Mouse (Mus musculus): ENCODE results near the gene Gatc.
A peak's percentile ranks its signal among the peaks of the same experiment; 100 is the strongest.
"Not testable (repeated sequence)": the region's sequence is repeated elsewhere in the genome, so short reads cannot be mapped to it uniquely, and the experiment has no call there.

Gene Gatc

DNA sequence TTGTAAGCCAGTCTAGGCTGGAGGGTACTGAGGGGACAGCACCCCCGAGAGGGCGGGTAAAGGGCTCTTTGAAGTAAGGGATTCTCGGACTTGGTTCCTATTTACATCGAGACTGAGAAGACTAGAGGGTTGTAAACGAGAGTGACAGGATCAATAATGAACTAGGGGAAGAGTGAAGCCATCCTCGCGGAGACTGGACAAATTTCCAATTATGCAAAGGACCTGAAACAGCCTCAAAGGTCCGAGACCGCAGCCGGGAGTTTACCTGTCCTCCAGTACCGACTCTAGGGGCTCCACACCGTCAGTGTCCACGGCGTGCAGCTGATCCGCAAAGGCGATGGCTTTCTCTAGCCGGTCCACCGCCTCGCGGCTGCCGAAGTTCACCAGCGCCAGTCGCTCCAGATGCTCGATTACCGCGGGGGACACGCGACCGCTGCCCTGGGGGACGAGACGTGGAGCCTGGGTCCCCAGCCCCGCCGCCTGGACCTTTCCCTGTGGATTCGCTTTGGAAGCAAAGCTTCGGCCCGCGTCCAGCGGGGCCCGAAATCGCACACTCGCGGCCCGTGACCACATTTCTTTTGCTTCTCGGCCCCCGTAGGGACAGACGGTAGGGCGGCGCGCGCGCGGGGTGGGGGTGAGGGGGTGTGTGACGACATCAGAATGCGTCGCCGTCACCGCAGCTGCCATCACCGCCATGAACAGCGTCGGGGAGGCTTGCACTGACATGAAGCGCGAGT is at the start of gene Gatc, which contains the start of gene Triap1:
Gene Gatc (minus strand): TSS at position 602 of the 737 bp plus-strand sequence.
Gene Triap1 (plus strand): TSS at position 649 of the 737 bp plus-strand sequence.
- DNase-seq (ENCODE audit: low spot score): peak; percentile 67

DNA sequence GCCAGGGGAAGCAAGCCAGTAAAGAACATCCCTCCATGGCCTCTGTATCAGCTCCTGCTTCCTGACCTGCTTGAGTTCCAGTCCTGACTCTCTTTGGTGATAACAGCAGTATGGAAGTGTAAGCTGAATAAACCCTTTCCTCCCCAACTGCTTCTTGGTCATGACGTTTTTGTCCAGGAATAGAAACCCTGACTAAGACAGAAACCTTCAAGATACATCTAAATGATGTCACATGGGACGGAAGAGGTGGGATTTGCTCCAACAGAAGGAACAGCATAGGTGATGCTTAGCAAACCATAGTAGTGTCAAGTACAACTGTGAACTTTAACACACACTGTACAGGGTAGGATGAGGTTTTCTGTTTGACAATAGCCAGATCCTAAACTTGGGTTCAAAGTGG is 37.9 kb upstream of the Gatc start:
- DNase-seq (ENCODE audit: low spot score): not testable (repeated sequence)

DNA sequence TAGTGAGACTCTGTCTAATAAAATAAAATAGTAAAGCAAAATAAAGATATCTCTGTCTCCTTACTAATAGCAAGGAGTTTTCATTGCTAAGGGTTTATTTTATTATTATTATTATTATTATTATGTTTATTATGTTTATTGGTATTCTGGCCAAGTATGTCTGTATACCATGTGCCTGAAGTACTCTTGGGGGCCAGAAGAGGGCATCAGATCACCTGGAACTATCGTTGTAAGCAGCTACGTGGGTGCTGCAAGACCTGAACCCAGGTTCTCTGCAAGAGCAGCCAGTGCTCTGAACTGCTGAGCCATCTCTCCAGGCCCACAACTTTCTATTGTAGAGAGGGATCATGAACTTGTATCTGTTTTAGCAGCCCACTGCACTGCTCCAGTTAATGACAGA is 34.5 kb upstream of the Gatc start:
- DNase-seq (ENCODE audit: low spot score): no peak

DNA sequence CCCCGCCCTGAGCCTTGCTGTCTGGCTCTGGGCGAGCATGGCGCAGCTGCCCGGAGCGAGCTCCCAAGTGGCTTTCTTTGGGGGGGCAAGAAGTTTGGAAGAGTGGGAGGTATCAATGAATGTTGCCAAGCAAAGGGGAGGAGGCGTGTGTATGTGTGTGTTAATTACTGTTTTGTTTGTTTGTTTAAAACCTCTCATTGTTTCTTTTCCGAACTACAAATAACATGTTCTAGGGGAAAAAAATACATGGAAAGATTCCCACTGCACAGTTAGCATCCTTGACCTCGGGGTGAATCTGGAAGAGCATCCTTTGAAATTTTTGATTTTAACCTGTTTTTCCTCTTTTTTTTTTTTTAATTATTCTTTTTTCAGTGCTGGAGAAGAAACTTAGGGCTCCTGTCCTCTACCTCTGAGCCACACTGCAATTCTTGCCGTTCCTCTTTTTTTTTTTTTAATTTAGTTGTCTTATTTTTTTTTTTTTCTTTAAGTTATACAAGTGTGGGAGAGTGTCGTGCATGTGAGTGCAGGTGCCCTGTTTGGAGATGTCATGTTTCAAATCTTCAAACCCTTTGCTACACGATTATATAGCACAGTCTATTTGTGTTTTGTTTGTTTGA is 33.3 kb upstream of the Gatc start:
- DNase-seq (ENCODE audit: low spot score): no peak

DNA sequence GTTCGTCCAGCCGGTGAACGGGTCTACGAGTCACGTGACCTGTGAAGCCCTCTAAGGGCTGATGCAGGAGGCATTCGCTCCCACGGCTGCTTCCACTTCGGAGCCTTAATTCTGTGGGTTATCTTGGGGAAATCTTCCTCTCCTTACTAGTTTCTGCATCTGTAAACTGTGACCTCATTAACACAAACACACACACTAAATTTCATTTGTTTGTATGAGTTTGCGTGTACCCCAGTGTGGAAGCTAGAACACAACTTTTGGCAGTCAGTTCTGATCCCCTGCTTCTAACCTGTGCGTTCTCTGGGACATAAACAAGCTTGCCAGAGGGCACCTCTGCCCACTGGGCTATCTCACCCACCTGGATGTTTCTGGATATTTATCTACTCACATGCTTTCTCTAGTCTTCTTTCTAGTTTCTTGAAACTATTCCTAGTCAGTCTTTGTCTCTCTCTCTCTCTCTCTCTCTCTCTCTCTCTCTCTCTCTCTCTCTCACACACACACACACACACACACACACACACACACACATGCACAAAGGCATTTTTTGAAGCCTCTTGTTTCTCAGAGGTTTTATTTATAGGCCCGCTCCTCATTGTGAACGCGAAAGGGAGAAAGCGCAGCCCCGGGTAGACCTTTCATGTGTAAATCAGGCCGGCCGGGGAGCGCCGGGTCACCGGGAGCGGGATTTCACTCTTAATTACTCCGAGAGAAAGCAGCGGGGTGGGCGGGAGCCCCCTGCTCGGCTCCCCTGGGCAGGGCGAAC is 32.6 kb upstream of the Gatc start:
- no peak for DNase-seq (ENCODE audit: low spot score)

DNA sequence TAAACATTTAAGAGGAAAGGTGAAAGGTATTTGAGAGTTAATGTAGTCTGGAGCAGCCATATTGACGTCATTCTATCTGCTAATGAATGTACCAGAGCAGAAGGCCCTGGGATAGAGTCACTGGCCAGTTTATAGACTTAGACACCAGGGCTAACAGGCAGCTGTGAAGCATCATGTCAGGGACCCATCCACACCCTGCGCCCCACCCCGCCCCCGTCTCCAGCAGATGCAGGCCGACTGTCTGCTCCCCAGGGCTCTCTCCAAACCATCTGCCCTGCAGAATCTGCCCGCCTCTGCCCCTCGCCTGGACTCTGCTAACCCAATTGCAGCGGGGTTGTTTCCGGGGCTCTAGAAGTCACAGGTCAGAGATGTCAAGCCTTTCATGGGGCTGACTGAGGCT is 30.8 kb upstream of the Gatc start:
- DNase-seq (ENCODE audit: low spot score): no peak

DNA sequence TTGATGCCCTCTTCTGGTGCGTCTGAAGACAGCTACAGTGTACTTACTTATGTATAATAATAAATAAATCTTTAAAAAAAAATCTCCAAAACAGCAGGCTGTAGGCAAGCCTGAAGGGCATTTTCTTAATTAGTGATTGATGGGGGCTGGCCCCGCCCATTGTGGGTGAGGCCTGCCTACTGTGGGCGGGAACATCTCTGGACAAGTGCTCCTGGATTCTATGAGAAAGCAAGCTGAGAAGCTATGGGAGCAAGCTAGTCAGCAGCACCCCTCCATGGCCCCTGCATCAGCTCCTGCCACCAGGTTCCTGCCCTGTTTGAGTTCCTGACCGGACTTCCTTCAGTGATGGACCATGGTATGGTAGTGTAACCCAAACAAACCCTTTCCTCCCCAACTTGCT is 23.8 kb upstream of the Gatc start:
- no peak for DNase-seq (ENCODE audit: low spot score)

DNA sequence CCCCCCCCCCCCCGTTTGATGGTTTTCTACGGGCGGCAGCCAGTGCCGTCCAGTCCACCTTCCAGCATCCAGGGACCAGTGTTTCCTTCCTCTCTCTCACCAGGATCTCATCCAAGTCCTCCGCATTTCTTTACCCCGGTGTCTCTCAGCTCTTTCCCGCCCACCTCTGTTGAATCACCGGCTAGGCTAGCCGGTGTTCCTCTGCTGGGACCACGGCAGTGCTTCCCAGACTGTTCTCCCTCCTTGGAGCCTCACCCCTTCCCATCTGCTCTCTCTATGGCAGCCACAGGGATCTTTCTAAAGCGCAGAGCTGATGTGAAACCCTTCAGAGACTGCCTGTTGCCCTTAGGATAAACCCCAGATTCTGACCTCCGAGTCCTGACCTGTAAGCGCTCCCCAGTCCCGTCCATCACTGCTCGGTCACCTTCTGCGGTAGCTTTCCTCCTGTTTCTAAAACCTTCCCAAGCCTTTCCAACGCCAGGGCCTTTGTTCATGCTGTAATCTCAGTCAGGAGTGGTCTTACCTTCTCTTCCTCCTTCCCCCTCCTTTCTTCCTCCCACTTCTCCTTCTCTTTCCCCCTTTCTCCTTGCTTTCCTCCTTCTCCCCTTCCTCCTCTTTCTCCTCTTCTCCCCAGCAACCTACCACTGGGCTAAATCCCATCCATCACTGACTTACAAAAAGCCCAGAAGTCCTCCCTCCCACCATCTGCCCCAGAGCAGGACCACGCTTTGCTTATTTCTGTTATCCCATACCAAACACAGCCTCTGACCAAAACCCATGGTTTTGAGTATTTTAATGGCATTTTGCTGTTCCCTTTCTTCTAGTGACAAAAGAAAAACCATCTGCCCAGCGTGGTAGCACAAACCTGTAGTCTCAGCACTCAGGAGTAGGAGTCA is 22.1 kb upstream of the Gatc start:
- DNase-seq (ENCODE audit: low spot score): no peak

DNA sequence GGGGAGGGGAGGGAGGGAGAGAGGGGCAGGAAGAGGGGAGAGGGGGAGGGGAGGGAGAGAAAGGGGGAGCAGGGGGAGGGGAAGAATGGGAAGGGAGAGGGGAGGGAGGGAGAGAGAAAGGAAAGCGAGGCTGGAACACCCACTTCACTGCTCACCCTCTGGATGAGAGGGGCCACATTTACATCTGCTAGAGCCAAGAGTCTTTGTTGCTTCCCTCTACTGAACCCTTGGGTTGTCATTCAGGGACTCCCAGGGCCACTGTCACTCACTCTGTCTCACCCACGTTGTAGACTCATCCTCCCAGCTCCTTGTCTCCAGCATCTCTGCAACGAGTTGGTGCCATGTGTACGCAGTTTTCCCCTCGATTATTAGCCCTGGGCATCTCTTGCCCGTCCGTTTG is 21.2 kb upstream of the Gatc start:
- DNase-seq (ENCODE audit: low spot score): no peak

DNA sequence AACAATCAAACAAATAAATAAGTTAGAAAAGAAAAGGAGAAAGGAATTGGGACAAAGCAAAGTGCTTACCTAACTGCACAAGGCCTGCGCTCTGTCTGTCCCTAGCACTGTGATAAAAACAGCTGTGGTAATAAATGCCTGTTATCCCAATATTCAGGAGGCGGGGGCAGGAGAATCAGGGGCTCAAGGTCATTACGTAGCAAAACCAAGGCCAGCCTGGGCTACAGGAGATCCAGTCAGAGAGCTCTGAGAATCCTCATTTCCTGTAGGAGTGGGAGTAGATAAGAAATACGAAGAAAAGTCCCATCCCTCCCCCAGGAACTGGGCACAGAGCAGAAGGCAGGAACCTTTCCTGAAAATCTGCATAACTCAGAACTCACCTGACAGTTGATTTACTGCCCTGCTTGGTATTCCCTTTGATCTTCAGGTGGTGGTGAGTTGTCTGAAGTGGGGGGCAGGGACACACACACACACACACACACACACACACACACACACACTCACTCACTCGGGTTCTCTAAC is 18.9 kb upstream of the Gatc start:
- DNase-seq (ENCODE audit: low spot score): no peak

DNA sequence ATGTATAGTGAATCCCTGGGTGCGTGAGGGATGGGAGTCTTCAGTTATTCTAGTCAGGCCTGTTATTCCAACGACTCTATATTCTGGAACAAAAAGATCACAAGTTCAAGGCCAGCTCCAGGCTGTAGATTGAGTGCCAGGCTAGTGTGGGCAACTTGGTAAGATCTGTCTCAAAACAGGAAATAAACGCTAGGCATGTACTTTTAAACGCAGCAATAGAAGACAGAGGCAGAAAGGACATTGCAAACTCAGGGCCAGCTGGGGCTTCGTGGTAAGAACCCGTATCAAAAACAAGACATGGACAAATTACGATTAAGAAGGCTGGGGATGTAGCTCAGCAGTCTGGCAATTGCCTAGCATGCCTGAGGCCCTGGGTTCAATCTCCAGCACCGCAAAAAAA is 18.5 kb upstream of the Gatc start:
- no peak for DNase-seq (ENCODE audit: low spot score)

DNA sequence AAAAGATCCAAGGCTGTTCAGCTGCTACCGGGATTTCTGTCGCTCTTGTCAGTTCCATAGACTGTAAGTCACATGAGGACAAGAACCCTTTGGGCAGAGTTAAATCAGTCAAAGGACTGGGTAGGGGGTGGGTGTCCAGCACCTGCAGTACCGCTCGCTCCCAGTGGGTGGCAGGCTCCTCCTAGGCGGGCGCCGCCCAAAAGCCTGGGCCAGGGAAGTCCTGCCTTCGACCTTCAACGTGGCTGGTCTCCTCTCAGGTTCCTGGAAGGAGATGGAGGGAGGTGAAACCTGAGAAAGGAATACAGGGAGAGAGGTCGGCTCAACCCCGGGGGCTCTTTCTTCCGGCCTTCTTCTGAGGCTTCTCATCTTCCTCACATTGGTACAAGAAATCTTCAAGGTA is 17.9 kb upstream of the Gatc start:
- DNase-seq (ENCODE audit: low spot score): no peak

DNA sequence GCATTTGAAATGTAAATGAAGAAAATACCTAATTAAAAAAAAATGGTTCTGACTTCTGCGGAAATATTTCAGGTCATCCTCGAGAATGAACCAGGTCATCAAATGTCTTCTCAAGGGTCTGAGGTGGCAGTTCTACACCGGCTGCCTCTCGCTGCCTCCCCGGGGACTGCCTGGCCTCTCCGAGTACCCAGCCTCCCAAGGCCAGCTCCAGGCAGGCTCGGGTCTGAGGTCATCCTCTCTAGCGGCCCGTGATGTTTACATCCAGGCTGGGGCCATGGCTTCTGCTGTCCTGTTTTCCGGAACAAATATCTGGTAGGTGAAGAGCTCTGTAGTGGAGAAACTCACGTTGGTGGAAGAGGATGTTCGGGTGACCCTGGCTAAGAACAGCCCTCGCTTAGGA is 14.1 kb upstream of the Gatc start:
- DNase-seq (ENCODE audit: low spot score): no peak

DNA sequence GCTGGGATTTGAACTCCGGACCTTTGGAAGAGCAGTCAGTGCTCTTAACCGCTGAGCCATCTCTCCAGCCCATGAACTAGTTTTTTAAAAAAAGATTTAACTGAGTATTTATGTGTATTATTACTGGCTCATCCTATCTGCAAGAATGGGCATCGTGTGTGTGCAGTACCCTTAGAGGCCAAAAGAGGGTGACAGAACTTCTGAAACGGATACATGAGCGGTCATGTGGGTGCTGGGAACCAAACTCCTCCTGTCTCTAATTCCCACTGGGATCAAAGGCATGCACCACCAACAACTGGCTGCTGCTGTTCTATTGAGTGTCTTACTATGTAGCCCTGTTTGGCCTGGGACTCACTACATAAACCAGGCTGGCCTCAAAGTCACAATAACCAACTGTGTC is 10.4 kb upstream of the Gatc start:
- no peak for DNase-seq (ENCODE audit: low spot score)

DNA sequence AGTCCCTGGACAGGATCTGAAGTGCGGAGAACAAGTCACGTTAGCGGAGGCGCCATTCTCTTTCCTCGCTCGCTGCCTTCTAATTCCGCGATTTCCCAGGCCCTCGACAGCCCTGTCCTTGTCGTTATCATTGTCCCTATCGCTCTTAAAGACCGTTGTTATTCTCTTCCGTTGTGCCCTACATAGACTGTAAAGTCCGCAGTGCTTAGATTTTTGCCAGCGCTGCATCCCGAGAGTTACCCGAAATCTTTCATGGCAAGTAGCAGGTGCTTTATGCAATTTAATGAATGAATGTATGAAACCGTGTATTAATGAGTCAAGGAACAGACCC is 8.2 kb upstream of the Gatc start:
- no peak for DNase-seq (ENCODE audit: low spot score)

DNA sequence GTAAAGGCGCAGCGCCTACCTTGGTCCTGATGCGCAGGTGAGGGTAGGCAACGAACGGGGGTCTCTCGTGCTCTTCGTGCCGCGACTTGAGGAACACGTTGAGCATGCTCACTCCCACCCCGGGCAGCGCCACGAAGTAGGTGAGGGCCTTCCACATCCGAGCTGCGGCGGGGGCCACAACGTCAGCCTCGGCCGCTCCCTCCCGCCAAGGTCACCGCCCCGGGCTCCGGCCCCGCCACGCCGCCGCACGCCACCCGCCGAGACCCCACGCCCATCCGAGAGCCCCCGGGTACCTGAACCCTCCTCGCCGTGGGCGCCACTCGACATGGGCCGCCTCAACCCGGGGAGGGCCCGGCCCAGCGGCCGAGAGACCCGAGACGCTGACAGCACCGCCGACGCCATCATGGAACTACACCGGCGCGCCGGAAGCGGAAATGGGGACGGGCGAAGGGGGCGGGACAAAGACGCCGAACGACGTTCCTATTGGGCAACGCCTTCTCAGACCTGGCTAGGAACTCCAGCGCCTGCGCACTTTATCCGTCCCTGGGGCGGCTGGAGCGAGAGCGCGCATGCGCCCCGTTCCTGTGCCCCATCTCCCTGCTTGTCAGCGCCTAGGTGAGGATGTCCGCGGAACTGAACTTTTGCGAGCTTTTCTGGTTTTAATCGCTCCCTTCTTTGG is 7.7 kb upstream of the Gatc start, which contains the start of gene Cox6a1:
Gene Cox6a1 (minus strand): TSS at position 436 of the 679 bp plus-strand sequence.
- peak; percentile 95 for DNase-seq (ENCODE audit: low spot score)

DNA sequence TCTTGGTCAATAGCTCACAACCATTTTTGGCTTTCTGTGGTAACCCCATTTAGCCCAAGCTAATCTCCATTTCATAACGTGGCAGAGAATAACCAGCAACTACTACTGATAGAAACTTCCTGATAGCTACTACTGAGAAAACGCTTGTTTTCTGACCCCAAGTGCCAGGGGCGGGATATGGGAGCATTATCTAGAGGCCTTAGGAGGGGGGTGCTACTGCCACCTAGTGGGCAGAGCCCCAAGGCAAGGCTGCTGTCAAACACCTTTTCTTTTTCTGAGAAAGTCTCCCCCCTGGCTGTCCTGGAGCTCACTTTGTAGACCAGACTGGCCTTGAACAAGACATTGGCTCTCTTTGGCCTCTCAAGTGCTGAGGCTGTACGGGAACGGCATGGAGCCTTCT is 6.6 kb upstream of the Gatc start:
- DNase-seq (ENCODE audit: low spot score): no peak

DNA sequence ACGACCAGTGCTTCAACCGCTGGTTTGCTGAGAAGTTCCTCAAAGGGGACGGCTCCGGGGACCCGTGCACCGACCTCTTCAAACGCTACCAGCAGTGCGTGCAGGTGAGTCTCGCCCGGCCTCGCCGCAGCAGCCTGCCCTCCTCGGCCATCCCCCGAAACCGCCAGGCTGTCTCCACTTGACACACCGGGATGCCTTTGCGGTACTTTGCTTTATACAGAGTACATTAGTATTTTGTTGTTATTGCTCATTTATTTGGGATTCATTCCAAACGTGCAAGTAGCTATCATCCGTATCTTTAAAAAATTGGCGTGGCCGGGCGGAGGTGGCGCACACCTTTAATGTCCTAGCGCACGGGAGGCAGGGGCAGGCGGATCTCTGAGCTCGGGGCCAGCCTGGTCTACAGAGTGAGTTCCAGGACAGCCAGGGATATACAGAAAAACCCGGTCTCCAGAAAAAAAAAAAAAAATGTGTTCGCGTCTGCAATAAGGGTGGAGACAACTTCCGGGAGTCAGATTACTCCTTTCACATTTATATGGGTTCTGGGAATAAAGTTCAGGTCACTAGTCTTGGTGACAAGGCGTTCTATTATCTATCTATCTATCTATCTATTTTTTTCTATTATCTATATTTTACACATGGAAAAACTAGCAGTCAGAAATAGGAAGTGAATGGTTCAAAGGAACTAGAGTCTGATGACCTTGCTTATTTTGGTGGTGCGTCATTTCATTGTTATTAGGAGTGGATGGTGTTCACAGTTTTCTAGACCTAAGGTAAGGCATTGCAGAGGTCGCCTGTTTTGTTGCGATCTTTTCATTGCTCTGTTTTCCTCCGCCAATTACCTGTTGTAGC is 562 bp upstream of the Gatc start:
- DNase-seq (ENCODE audit: low spot score): no peak

DNA sequence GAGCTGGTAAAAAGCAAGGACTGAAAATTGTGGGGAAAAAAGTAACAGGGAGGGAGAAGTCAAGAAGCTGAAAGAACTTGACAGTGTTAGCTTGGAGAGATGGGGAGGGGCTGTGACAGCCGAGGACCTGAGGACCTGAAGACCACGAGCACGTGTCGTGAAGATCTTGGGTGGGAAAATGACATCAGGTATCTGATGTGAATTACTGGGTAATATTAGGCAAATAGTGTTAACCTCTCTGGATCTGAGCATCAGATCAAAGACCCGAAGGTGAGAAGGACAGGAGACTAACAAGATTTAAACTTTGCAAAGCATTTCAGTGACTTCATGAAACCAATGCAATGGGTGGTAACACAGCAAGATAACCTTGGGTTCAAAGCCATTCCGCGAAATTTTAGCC is 971 bp downstream of the Gatc start:
- no peak for DNase-seq (ENCODE audit: low spot score)

DNA sequence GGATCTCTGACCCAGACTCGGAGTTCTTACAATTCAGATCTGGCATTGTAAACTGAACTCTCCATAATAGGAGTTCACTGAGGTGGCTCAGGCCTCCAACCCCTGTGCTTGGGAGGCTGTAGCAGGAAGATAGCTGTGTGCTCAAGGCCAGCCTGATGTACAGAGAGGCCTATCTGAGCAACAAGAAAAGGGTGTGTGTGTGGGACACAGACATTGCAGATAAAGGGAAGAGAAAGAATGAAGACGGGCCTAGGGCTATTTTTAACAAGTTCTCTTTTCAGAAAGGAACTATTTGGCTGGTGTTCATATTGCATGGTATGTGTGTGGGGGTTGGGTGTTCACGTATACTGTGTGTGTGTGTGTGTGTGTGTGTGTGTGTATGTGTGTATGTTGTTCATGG is 7.4 kb downstream of the Gatc start:
- no peak for DNase-seq (ENCODE audit: low spot score)

All from layer of hippocampus, adult 9-10 months (tissue).